Mouse (Mus musculus) naive thymus-derived CD4-positive, alpha-beta T cell, adult 2 months (primary cell): ENCODE results near the gene Serpinb9.
A peak's percentile ranks its signal among the peaks of the same experiment; 100 is the strongest.
"Not testable (repeated sequence)": the region's sequence is repeated elsewhere in the genome, so short reads cannot be mapped to it uniquely, and the experiment has no call there.

Experiments
- DNase-seq: peaks from one replicate; pipeline ENCODE4 v3.0.0-alpha.2; 2011; ENCODE audit warnings: low read depth

The Serpinb9 gene

GRCm38 (mm10) chr13:33003523-33004413, 718 bp downstream of the Serpinb9 start:
- peak; percentile 48 for DNase-seq

GRCm38 (mm10) chr13:33004414-33005105, 1.5 kb downstream of the Serpinb9 start:
- peak; percentile 84 for DNase-seq

GRCm38 (mm10) chr13:33005501-33006075, 2.5 kb downstream of the Serpinb9 start:
- DNase-seq, result no peak

GRCm38 (mm10) chr13:33006555-33006954, 3.5 kb downstream of the Serpinb9 start:
- DNase-seq, result no peak

GRCm38 (mm10) chr13:33012395-33012794, 9.3 kb downstream of the Serpinb9 start:
- DNase-seq, result no peak

GRCm38 (mm10) chr13:33013271-33013670, 10.2 kb downstream of the Serpinb9 start:
- no peak for DNase-seq

GRCm38 (mm10) chr13:33022371-33022770, 19.3 kb downstream of the Serpinb9 start:
- DNase-seq, result no peak

- DNase-seq, result no peak
Observed at GRCm38 (mm10) chr13:33026427-33027057, 23.5 kb downstream of the Serpinb9 start.

- no peak for DNase-seq
Observed at GRCm38 (mm10) chr13:33027244-33027643, 24.2 kb downstream of the Serpinb9 start, which contains the start of gene Serpinb9b. TSS of gene Serpinb9b (plus strand) at chr13:33027416.

GRCm38 (mm10) chr13:33028146-33028545, 25.1 kb downstream of the Serpinb9 start:
- no peak for DNase-seq

GRCm38 (mm10) chr13:33028550-33028949, 25.5 kb downstream of the Serpinb9 start:
- DNase-seq, result no peak

- DNase-seq, result not testable (repeated sequence)
Observed at GRCm38 (mm10) chr13:33029478-33029877, 26.4 kb downstream of the Serpinb9 start.

GRCm38 (mm10) chr13:33030281-33030680, 27.2 kb downstream of the Serpinb9 start:
- DNase-seq, result no peak

- no peak for DNase-seq
Observed at GRCm38 (mm10) chr13:33035506-33035905, 32.5 kb downstream of the Serpinb9 start.

GRCm38 (mm10) chr13:33043542-33043941, 40.5 kb downstream of the Serpinb9 start:
- no peak for DNase-seq

- DNase-seq, result no peak
Observed at GRCm38 (mm10) chr13:33047234-33047633, 44.2 kb downstream of the Serpinb9 start.

- DNase-seq, result no peak
Observed at GRCm38 (mm10) chr13:33048187-33048586, 45.1 kb downstream of the Serpinb9 start.

- no peak for DNase-seq
Observed at GRCm38 (mm10) chr13:33051697-33052096, 48.6 kb downstream of the Serpinb9 start.

GRCm38 (mm10) chr13:33063048-33063447, 60.0 kb downstream of the Serpinb9 start:
- no peak for DNase-seq
